Mouse (Mus musculus): ENCODE results near the gene Zmym5.
"Not testable (repeated sequence)": the region's sequence is repeated elsewhere in the genome, so short reads cannot be mapped to it uniquely, and the experiment has no call there.

Gene Zmym5

DNA sequence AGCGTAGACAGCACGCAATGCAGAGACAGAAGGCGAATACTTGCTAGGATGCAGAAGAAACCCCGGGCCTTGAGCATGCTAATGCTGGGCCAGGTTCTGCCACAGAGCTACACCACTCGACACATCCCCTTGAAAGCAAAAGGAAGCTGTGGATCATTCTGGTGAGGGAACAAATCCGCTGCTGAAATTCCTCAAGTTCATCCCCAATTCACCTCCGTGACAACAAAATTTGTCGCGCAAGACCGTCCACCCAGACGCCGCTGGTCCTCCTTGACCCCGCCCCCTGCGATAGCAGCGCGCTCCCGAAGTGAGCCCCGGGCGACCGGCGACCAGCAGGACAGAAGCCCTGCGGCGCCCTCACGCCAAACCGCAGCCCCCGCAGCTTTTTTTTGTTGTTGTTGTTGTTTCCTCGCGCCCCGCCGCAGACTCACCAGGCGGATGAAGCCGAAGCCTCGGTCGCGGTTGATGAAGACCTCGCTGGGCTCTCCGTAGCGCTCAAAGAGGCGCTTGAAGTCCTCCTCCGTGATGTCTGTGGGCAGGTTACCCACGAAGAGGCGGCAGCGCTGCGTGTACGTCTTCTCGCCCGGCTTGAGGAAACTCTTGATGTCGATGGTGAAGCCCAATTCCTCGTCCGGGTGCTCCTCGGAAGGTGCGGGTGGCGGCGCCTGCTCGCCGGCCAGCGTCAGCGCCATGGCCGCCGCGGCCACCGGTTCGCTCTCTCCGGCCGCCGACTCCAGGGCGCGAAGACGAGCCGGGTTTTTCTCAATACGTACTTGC is 34.0 kb downstream of the Zmym5 start:
- DNase-seq (ENCODE audit: low read depth in 2 of 2, low spot score in 2 of 2), result peak; percentile 29 to 43

GRCm38 (mm10) chr14:56776571-56777238 is 34.8 kb downstream of the Zmym5 start:
- peak; percentile 16 to 19 for DNase-seq (ENCODE audit: low read depth in 2 of 2, low spot score in 2 of 2)

GRCm38 (mm10) chr14:56775416-56775815 is 36.1 kb downstream of the Zmym5 start:
- DNase-seq (ENCODE audit: low read depth in 2 of 2, low spot score in 2 of 2), result no peak

DNA sequence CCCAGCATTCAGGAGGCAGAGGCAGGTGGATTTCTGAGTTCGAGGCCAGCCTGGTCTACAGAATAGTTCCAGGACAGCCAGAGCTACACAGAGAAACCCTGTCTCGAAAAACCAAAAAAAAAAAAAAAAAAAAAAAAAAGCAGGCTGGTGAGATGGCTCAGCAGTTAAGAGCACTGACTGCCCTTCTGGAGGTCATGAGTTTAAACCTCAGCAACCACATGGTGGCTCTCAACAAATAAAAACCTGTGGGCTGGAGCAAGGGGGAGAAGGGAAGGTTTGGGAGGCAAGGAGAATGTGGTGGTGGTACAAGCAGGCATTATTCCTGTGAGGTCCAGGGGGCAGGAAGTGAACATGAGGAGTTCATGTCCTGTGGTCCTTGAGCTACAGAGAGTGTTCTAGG is 45.1 kb downstream of the Zmym5 start:
- DNase-seq (ENCODE audit: low read depth in 2 of 2, low spot score in 2 of 2), result not testable (repeated sequence)

DNA sequence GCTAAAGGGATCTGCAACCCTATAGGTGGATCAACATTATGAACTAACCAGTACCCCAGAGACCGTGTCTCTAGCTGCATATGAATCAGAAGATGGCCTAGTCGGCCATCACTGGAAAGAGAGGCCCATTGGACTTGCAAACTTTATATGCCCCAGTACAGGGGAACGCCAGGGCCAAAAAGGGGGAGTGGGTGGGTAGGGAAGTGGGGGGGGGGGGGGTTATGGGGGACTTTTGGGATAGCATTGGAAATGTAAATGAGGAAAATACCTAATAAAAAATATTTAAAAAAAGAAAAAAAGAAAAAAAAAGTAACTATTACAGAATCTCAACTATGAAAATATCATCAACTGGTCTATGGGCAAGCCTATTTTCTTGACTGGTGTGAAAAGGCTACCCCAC is 46.4 kb downstream of the Zmym5 start:
- DNase-seq (ENCODE audit: low read depth in 2 of 2, low spot score in 2 of 2), result not testable (repeated sequence)

- no peak for DNase-seq (ENCODE audit: low read depth in 2 of 2, low spot score in 2 of 2)
Observed at GRCm38 (mm10) chr14:56751282-56751681, 60.2 kb downstream of the Zmym5 start.

Measured in CD8-positive naive resting alpha-beta T cell, adult 2 months (primary cell).